Mouse (Mus musculus) midbrain, embryonic 15.5 days (tissue): Measurements from ENCODE around the gene Usp37. TPM values are rescaled to one million over a fixed set of nuclear protein-coding genes. Genes with fewer than 3 reads are reported as not detected.

Experiments used
- ATAC-seq: fragments of 200-750 bp; cut with Nextera tagmentation; replicated peaks from 2 replicates; pipeline ENCODE4 v1.8.0; 2017; ENCODE audit warnings: moderate TSS enrichment
- H3K27ac ChIP-seq: fragments of 300-500 bp; sonication (generic); 2 replicates; pipeline ENCODE4 v1.5.1; 2015; ENCODE audit warnings: mild to moderate bottlenecking, inconsistent platforms
- H3K27me3 ChIP-seq: fragments of 300-500 bp; sonication (generic); replicated peaks from 2 replicates; pipeline ENCODE4 v1.6.1; 2015; ENCODE audit warnings: inconsistent platforms
- H3K36me3 ChIP-seq: fragments of 300-500 bp; sonication (generic); replicated peaks from 2 replicates; pipeline ENCODE4 v1.6.1; 2015; ENCODE audit warnings: inconsistent platforms
- H3K4me1 ChIP-seq: fragments of 300-500 bp; sonication (generic); 2 replicates; pipeline ENCODE4 v1.6.1; 2015; ENCODE audit warnings: inconsistent platforms
- H3K4me2 ChIP-seq: fragments of 300-500 bp; sonication (generic); 2 replicates; pipeline ENCODE4 v1.6.1; 2015; ENCODE audit warnings: inconsistent platforms, mild to moderate bottlenecking, moderate library complexity
- H3K4me3 ChIP-seq: fragments of 300-500 bp; sonication (generic); 2 replicates; pipeline ENCODE4 v1.5.1; 2015; ENCODE audit warnings: mild to moderate bottlenecking, inconsistent platforms
- H3K9ac ChIP-seq: fragments of 300-500 bp; sonication (generic); 2 replicates; pipeline ENCODE4 v1.6.1; 2015; ENCODE audit warnings: mild to moderate bottlenecking, inconsistent platforms
- H3K9me3 ChIP-seq: fragments of 300-500 bp; sonication (generic); 2 replicates; pipeline ENCODE4 v1.6.1; 2016; ENCODE audit warnings: inconsistent platforms
- WGBS: fragments of 180-500 bp; shearing (Covaris S2); methylation state at CpG from one replicate; pipeline ENCODE4 v1.1.7; 2015; ENCODE audit warnings: mixed read lengths; 5-methylcytosine and 5-hydroxymethylcytosine counted together
- polyA plus RNA-seq: library from polyadenylated mRNA; unstranded; fragments of >200 nt; fragmentation: Nextera tagmentation; extraction: Ambion mirVana; gene quantifications from 2 replicates; pipeline ENCODE4 v1.2.1, GENCODE M21; 2015

Usp37 gene
- polyA plus RNA-seq, 1 experiment from 2014 or later: 29.3 TPM

DNA sequence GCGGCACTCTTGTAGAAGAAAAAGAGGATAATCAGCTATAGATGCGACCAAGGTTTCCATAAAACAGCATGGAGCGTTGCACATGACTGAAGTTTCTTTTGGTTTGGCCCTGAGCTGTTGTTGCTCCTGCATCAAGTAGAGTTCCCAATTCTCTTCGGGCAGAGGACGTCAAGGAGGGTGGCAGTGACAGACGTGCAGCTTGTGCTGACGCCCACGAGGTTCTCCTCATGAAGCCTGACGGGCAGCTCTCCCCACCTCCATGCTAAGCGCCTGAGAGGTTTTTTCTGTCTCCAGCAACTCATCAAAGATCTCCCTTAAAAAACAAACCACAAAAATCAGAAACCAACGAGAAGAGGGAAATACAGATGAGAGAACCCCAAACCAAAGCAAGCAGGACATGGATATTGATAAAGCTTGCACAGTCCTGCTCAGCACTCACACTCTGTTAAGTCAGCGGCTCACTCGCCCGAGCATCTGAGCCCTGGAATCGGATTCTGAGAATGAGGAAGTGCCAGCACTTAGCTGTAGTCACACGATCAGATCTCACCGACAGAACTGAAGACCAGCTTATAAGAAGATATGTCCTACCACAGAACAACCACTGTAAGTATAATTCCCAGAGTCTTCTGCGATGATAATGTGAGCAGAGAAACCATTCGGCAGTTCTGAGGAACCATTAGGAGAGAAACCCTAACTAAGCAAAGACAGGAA is 104.8 kb downstream of the Usp37 start:
- no peak overlapping the region for H3K4me3 ChIP-seq
- H3K36me3 ChIP-seq: peaks cover 40% of the 10 kb centered on the region
- no peaks in the 10 kb centered on the region for H3K4me1 ChIP-seq
- no peak overlapping the region for H3K27ac ChIP-seq
- WGBS: 90% methylated on average over 19 of the region's 19 CpGs
- H3K4me2 ChIP-seq: no peak overlapping the region
- no peak overlapping the region for H3K9ac ChIP-seq
- no peak for ATAC-seq
- H3K9me3 ChIP-seq: no peaks in the 10 kb centered on the region
- H3K27me3 ChIP-seq: no peaks in the 10 kb centered on the region

DNA sequence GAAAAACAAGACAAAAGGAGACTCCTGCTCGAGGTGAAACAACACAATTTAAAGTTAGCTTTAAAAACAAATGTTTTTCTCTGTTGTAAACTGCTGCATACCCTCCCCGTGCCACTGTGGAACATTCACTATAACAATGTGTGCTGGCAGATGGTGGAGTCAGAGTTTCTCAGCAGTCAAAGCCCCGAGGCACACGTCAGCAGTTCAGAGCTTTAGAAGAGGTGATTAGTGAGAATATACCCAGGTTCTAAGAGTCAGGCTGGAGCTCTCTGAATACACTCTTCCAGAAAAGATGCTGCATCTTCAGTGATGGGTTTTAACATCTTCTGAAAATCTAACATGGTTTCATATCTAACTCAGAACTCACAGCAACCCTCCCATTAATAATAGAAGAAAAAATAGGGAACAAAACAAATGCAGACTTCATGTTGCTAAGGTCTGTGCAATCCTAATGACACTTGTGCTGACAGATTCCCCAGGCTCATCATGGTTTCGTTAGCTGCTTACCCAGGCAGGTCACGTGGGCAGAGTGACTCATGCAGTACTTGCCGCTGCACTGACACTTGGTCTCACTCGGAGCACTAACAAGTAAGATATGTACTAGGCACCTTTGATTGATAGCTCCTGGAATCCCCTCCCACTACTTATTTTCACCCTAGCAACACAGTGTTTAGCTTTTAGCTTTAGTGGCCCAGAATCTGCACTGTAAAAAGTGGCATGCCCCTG is 106.2 kb downstream of the Usp37 start:
- Histone ChIP-seq H3K4me2 (no peak overlapping the region), H3K9ac (no peak overlapping the region), H3K36me3 (peaks cover 33% of the 10 kb centered on the region), H3K27me3 (no peaks in the 10 kb centered on the region), H3K9me3 (no peaks in the 10 kb centered on the region), H3K27ac (no peak overlapping the region), H3K4me1 (no peaks in the 10 kb centered on the region), H3K4me3 (no peak overlapping the region)
- WGBS: 80% methylated on average over 8 of the region's 8 CpGs
- no peak for ATAC-seq

DNA sequence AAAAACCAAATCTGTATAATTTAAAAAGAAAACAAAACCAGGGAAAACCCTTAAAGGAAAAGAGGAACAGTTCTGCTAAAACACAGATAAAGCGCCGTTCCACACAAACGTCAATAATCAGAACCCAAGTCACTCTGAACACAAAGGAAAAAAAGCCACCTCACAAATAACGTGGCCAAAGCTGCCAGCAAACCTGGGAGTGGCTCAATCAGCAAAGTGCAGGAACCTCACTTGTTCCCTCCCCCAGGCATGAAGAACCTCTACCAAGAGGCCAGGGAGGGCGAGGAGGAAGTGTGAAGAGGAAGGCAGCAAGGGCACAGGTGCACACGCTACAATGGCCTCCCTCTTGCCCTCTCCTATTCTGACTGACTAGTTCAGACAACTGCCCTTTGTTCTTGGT is 108.5 kb downstream of the Usp37 start:
- H3K4me3 ChIP-seq: no peak overlapping the region
- H3K4me2 ChIP-seq: no peak overlapping the region
- ATAC-seq: no peak
- H3K4me1 ChIP-seq: no peaks in the 10 kb centered on the region
- no peak overlapping the region for H3K27ac ChIP-seq
- no peaks in the 10 kb centered on the region for H3K9me3 ChIP-seq
- H3K36me3 ChIP-seq: peaks cover 23% of the 10 kb centered on the region
- H3K27me3 ChIP-seq: no peaks in the 10 kb centered on the region
- 93% methylated on average over 6 of the region's 6 CpGs for WGBS
- H3K9ac ChIP-seq: no peak overlapping the region; the same call in 1 of the 2 replicates

DNA sequence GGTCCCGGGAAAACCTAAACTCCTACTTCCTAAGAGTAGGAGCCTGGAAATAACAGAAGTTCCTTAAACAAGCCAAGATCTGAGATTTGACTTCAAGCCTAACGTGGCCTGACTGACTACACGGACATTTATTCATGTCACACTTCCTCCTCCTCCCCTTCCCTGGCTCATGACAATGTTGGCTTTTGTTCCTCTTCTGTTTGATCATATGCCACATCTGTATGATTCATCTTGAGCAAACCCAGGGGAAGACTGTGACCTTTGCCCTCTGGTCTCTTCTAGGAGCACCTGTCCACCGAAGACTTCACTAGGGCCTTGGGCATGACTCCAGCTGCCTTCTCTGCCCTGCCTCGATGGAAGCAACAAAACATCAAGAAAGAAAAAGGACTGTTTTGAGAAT is 109.5 kb downstream of the Usp37 start:
- H3K9me3 ChIP-seq: no peaks in the 10 kb centered on the region
- no peak overlapping the region for H3K4me3 ChIP-seq
- H3K9ac ChIP-seq: no peak overlapping the region
- no peak overlapping the region for H3K4me2 ChIP-seq
- no peaks in the 10 kb centered on the region for H3K27me3 ChIP-seq
- H3K36me3 ChIP-seq: peaks cover 18% of the 10 kb centered on the region
- no peak overlapping the region for H3K27ac ChIP-seq
- WGBS: 77% methylated on average over 5 of the region's 5 CpGs
- ATAC-seq: no peak
- no peaks in the 10 kb centered on the region for H3K4me1 ChIP-seq

DNA sequence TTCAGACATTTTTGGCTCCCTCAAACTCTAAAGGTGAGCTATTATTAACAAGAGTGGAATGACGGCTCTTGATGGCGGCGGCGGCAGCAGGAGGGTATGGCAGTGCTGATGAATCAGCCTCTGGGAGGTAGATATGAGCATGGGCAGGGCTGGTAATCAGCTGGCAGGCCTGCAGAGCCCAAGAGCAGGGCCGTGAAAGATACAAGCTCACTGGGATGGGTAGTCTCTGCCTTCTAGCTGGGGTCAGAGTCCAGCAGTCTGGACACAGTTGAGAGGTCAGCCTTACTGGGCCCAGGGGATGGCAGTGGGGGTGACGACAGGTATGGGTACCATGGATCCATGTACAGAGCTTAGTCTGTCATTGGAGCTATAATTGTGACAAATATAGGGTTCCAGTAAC is 110.9 kb downstream of the Usp37 start:
- ATAC-seq: no peak
- Histone ChIP-seq H3K4me2 (no peak overlapping the region), H3K36me3 (peaks cover 5% of the 10 kb centered on the region), H3K4me1 (no peaks in the 10 kb centered on the region), H3K9me3 (no peaks in the 10 kb centered on the region), H3K4me3 (no peak overlapping the region), H3K27me3 (no peaks in the 10 kb centered on the region), H3K9ac (no peak overlapping the region), H3K27ac (no peak overlapping the region)
- WGBS: 92% methylated on average over 6 of the region's 6 CpGs

DNA sequence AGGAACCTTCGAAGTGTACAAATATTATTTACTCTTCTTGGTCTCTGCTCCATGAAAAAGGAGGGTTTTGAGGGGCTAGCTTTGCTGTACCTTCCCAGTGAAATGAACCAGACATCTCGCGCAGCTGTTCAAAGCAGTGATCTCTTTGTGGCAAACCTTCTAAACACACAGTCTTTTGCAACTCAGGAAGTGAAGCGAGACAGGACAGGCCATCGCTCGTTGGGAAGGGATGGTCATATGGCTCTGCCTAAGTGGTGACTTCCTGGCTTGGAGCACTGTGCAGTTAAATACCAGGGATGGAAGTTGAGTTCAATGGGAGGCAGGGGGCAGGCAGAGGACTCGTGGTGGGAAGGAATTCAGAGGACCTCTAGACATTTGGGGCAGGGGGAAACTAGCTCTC is 118.2 kb downstream of the Usp37 start:
- H3K36me3 ChIP-seq: no peaks in the 10 kb centered on the region
- H3K4me3 ChIP-seq: no peak overlapping the region
- ATAC-seq: no peak
- no peak overlapping the region for H3K9ac ChIP-seq
- H3K27ac ChIP-seq: no peak overlapping the region
- no peaks in the 10 kb centered on the region for H3K9me3 ChIP-seq
- H3K4me2 ChIP-seq: no peak overlapping the region
- H3K4me1 ChIP-seq: no peaks in the 10 kb centered on the region
- H3K27me3 ChIP-seq: no peaks in the 10 kb centered on the region
- WGBS: 82% methylated on average over 7 of the region's 7 CpGs

DNA sequence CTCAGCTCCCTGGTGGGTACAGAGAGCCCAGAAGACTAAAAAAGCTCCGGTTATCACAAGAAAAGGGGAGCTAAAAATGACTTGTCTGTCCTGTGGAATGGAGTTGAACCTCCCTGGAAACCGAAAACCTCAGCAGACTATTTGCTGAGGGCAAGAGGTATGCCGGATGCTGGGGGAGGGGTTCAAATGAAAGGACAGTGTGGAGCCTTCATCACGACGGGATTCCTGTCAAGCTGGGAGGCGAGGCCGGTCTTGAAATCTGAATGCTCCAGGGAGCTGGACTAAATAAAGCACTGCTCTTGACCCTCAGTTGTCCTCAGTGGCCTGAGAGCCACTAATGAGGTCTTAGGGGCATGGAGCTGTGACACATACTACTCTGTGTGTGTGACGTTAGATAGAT is 120.9 kb downstream of the Usp37 start:
- no peak overlapping the region for H3K27ac ChIP-seq
- no peaks in the 10 kb centered on the region for H3K4me1 ChIP-seq
- no peaks in the 10 kb centered on the region for H3K9me3 ChIP-seq
- H3K36me3 ChIP-seq: no peaks in the 10 kb centered on the region
- no peaks in the 10 kb centered on the region for H3K27me3 ChIP-seq
- WGBS: 34% methylated on average over 8 of the region's 8 CpGs
- no peak overlapping the region for H3K4me3 ChIP-seq
- ATAC-seq: no peak
- H3K4me2 ChIP-seq: no peak overlapping the region
- no peak overlapping the region for H3K9ac ChIP-seq

DNA sequence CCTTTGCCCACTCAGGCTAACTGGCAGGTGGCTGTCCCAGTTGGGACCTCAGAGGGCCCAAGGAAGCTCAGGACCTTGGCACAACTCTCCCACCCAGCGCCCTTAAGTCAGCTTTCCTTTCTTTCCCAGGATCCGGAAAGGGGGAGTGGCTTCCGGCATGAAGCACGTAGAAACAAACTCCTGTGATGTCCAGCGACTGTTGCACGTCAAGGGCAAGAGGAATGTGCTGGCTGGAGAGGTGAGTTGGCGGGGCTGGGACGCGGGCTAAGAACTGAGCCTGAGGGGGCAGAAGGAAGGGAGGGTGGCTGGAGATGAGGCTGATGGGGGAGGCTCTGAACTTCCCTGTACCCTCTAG is 124.7 kb downstream of the Usp37 start:
- no peak for ATAC-seq
- no peaks in the 10 kb centered on the region for H3K4me1 ChIP-seq
- H3K4me3 ChIP-seq: no peak overlapping the region
- no peak overlapping the region for H3K4me2 ChIP-seq
- H3K9me3 ChIP-seq: no peaks in the 10 kb centered on the region
- no peaks in the 10 kb centered on the region for H3K36me3 ChIP-seq
- H3K27ac ChIP-seq: no peak overlapping the region
- no peak overlapping the region for H3K9ac ChIP-seq
- 81% methylated on average over 9 of the region's 9 CpGs for WGBS
- no peaks in the 10 kb centered on the region for H3K27me3 ChIP-seq

DNA sequence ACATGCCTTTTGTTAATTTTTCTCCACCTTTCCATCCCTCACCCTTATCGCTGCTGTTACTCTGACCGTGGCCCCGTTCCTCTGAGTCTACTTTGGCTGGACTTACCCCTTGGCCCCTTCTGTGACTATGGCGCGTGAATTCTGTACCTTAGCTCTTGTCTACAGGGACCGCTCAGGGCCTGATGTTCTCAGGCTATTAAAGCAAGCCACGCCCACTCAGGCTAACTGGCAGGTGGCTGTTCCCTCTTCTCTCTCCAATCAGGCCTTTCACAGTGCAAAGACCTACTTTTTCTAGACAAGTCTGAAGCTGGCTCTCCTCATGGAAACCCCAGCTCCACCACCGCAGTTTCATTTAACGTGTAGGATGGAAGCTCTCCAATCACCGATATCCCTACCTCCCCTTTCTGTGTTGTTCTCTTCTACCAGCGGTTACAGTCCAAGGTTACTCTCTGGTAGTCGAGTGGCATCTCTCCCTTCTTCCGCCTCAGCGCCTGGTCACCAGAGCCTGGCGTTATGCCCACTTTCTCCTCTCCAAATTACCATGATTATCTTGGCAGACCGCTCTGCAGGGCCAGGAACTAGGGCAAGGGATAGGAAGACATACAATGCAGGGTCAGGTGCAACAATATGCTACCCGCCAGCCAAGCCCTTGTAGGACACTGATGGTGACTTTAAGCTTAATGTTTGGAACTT is 125.2 kb downstream of the Usp37 start:
- Histone ChIP-seq H3K9ac (no peak overlapping the region), H3K4me3 (no peak overlapping the region), H3K27ac (no peak overlapping the region), H3K9me3 (no peaks in the 10 kb centered on the region), H3K4me1 (no peaks in the 10 kb centered on the region), H3K36me3 (no peaks in the 10 kb centered on the region), H3K4me2 (no peak overlapping the region), H3K27me3 (no peaks in the 10 kb centered on the region)
- 82% methylated on average over 17 of the region's 17 CpGs for WGBS
- ATAC-seq: no peak

DNA sequence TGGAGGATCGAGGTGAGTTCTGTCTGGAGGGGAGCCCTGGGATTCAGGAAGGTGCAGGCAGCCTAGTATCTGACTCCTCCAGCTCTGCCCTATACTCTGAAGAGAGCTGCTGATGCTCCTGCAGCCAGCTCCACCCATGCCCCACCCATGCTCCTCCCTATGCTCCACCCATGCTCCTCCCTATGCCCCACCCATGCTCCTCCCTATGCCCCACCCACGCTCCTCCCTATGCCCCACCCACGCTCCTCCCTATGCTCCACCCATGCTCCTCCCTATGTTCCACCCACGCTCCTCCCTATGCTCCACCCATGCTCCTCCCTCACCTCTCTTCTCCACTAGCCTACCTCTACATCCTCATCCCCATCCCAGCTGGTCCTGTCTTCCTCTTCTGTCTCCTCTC is 128.9 kb downstream of the Usp37 start:
- Histone ChIP-seq H3K27ac (no peak overlapping the region), H3K4me3 (no peak overlapping the region), H3K9me3 (no peaks in the 10 kb centered on the region), H3K36me3 (no peaks in the 10 kb centered on the region), H3K4me1 (no peaks in the 10 kb centered on the region), H3K4me2 (no peak overlapping the region), H3K27me3 (no peaks in the 10 kb centered on the region), H3K9ac (no peak overlapping the region)
- WGBS: 57% methylated on average over 4 of the region's 4 CpGs
- no peak for ATAC-seq

DNA sequence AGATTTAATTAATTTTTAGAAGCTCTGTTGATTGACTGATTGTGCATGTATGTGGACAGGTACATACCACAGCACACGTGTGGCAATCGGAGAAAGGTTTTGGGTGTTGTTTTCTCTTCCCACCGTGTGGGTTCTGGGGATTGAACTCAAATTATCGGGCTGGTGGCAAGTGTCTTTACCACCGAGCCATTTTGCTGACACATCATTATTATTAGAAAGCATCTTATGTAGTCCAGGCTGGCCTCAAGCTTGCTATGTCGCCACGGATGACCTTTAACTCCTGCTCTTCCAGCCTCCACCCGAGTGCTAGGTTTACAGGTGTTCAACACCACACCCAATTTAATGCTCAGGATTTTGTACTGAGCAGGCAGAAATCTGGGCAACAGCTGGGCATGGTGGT is 131.4 kb downstream of the Usp37 start:
- H3K36me3 ChIP-seq: no peaks in the 10 kb centered on the region
- H3K27ac ChIP-seq: no peak overlapping the region
- no peaks in the 10 kb centered on the region for H3K4me1 ChIP-seq
- no peak overlapping the region for H3K4me2 ChIP-seq
- no peaks in the 10 kb centered on the region for H3K9me3 ChIP-seq
- no peak overlapping the region for H3K4me3 ChIP-seq
- ATAC-seq: no peak
- WGBS: 81% methylated on average over 8 of the region's 8 CpGs
- no peak overlapping the region for H3K9ac ChIP-seq
- no peaks in the 10 kb centered on the region for H3K27me3 ChIP-seq

DNA sequence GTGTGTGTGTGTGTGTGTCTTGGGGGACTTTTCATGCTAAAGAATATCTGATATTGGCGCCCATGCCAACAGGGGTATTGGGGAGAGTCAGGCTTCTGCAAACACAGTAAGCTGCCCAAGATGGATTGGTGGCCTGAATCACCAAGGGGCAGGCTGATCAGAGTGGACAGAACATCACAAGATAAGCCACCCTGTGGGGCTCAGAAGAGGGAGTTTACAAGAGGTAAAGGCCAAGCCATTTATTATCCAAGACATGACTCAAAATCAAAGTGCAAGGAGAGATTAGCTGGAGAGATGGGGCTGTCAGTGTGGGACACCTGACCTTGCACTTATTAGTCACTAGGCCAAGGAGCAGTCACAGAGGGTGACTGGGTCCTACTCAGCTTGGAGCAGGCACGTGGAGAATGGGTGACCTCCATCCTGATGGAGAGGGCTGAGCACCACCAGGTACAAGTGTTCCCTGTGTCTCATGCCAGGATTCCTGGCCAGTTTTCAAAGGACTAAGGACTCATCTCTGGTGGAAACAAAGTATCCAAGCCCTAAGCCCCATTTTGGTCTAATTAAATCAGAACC is 132.2 kb downstream of the Usp37 start:
- WGBS: 56% methylated on average over 2 of the region's 2 CpGs
- H3K36me3 ChIP-seq: no peaks in the 10 kb centered on the region
- no peaks in the 10 kb centered on the region for H3K9me3 ChIP-seq
- H3K4me3 ChIP-seq: no peak overlapping the region
- no peak for ATAC-seq
- H3K4me1 ChIP-seq: no peaks in the 10 kb centered on the region
- no peak overlapping the region for H3K4me2 ChIP-seq
- no peaks in the 10 kb centered on the region for H3K27me3 ChIP-seq
- H3K9ac ChIP-seq: no peak overlapping the region
- no peak overlapping the region for H3K27ac ChIP-seq
